Mouse (Mus musculus) cerebellum, adult 2 months (tissue): ENCODE data around the gene Eri2. TPM values are rescaled to one million over a fixed set of nuclear protein-coding genes. Genes with fewer than 3 reads are reported as not detected.
"Not testable (repeated sequence)": the region's sequence is repeated elsewhere in the genome, so short reads cannot be mapped to it uniquely, and the experiment has no call there.

Experiments used
- DNase-seq, 2 experiments: peaks; one replicate each; pipeline ENCODE4 v3.0.0; 2021
- H3K27ac ChIP-seq: fragments of 200-500 bp; 2 replicates; pipeline ENCODE4 v1.5.1; 2012; ENCODE audit warnings: low read length, control low read depth, inconsistent platforms; ENCODE audit not compliant: insufficient read depth
- H3K27me3 ChIP-seq: fragments of 200-500 bp; 2 replicates; pipeline ENCODE4 v1.6.1; 2012; ENCODE audit warnings: inconsistent platforms, mild to moderate bottlenecking, low read length, moderate library complexity; ENCODE audit not compliant: control insufficient read depth, insufficient read depth
- H3K4me1 ChIP-seq: fragments of 200-500 bp; 2 replicates; pipeline ENCODE4 v1.6.1; 2011; ENCODE audit warnings: low read length; ENCODE audit not compliant: control insufficient read depth, insufficient read depth
- H3K4me3 ChIP-seq: fragments of 200-500 bp; replicated peaks from 2 replicates; pipeline ENCODE3; 2011; ENCODE audit warnings: mild to moderate bottlenecking, low read depth, low read length, control low read depth; ENCODE audit not compliant: insufficient read depth
- CTCF ChIP-seq: fragments of 200-500 bp; IDR thresholded peaks from 2 replicates; pipeline ENCODE4 v1.5.1; 2011; ENCODE audit warnings: low read depth, mild to moderate bottlenecking, control low read depth, low read length, moderate library complexity, borderline replicate concordance; ENCODE audit not compliant: insufficient read depth
- POLR2A ChIP-seq: fragments of 200-500 bp; IDR thresholded peaks from 2 replicates; pipeline ENCODE4 v1.6.1; 2011; ENCODE audit warnings: low read length, control low read depth, borderline replicate concordance; ENCODE audit not compliant: insufficient read depth
- WGBS: fragments of 180-500 bp; shearing (Covaris S2); methylation state at CpG from one replicate; pipeline ENCODE4 v1.1.7; 2018; 5-methylcytosine and 5-hydroxymethylcytosine counted together
- polyA plus RNA-seq: library from polyadenylated mRNA; depleted of rRNA; stranded (reverse); fragments of >200 nt; gene quantifications from 2 replicates; pipeline ENCODE4 v1.2.3, GENCODE M21; 2012

The Eri2 gene
- polyA plus RNA-seq, 1 experiment: 5.9 TPM

DNA sequence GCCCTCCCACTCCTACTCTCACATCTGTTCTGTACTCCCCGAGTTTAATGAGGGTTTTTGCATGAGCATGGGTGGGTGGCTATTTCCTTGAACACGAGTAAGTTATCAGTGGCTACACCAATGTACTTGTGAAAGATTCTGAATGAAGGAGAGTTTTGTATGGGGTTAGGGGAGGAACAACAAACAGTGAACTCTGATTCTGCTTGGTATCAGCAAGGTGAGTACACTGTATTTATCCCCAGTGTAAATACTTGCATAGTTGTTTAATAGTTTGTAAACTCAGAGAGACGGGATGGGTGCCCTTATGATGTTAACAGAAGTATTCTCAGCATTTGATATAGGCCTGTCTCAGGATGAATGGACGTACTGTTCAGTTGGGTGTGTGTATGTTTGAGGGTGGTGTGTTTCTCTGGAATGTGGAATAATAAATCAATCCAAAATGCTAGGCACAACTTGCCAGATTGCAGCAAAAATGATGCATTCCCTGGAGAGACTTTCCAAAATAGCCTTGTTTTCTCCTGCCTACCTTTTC lies 31.6 kb downstream of the Eri2 start:
- 58% methylated on average over 4 of the region's 4 CpGs for WGBS
- H3K27me3 ChIP-seq: no peaks in the 10 kb centered on the region
- H3K4me3 ChIP-seq: no peak overlapping the region
- no peak for TF ChIP-seq CTCF
- no peak for TF ChIP-seq POLR2A
- H3K27ac ChIP-seq: no peak overlapping the region
- H3K4me1 ChIP-seq: no peaks in the 10 kb centered on the region
- no peak for DNase-seq

DNA sequence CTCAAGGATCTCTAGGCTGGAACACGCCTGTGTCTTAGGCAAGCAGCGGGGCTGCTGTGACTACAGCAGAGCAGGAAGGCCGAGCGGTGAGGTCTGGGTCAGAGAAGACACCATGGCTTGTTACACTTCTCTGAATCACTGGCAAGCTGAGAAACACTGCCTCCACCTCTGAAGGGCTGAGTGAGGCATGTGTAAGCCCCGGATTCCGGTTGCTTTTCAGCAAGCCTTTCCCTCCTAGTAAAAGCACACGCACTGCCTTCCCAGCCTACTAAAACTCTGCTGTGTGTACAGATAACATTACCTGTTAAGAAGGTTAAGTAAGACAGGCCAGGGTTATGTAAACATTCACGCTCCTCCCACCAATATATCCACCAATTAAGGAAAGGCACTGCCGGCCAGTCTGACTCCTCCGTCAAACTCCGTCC lies 33.3 kb downstream of the Eri2 start, which contains the start of gene Acsm3:
Acsm3 (plus strand) TSS at position 397 of the 425 bp plus-strand sequence.
- no peaks in the 10 kb centered on the region for H3K27me3 ChIP-seq
- H3K4me3 ChIP-seq: no peak within 1 kb of the TSS
- 86% methylated on average over 11 of the region's 11 CpGs for WGBS
- no peaks in the 10 kb centered on the region for H3K4me1 ChIP-seq
- TF ChIP-seq CTCF (no peak), POLR2A (no peak)
- no peak for DNase-seq
- no peak within 1 kb of the TSS for H3K27ac ChIP-seq

DNA sequence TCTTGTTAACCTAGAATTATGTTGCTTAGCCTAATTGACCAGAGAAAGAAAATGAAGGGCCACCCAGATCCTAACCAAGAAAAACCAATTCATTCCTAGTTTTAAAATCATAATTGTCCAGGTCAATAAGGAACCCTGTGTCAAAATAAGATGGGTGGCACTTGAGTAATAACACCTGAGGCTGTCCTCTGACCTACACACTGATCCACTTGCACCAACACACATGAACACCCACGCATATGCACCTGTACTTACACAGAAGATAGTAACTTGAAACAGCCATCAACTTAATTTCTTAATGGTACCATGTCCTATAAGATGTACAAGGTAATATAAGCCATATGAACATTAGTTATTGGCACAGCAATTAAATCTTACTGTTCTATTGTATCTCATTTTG lies 40.2 kb downstream of the Eri2 start:
- no peak for DNase-seq
- no peak overlapping the region for H3K27ac ChIP-seq
- TF ChIP-seq CTCF: no peak
- TF ChIP-seq POLR2A: no peak
- no peaks in the 10 kb centered on the region for H3K27me3 ChIP-seq
- H3K4me1 ChIP-seq: no peaks in the 10 kb centered on the region
- no peak overlapping the region for H3K4me3 ChIP-seq
- 93% methylated on average over 1 of the region's 1 CpGs for WGBS

DNA sequence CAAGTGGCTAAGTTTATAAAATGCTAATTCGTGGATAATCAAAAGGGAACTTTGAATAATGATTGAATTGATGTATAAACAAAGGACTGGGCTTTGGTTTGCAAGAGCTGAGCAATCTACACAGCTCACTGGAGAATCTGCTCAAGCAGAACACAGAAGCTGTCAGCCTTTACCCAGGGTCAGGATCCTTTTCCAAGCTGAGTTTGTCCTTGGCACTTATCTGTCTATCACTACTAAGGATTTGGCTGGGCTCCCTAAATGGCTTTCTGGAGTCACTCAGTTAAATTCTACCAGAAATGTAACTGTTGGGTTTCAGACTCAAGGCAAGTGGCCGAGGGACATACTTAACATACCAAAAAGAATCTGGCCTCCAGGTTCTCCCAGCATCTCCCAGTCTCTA lies 43.9 kb downstream of the Eri2 start:
- WGBS: 37% methylated on average over 2 of the region's 2 CpGs
- H3K4me3 ChIP-seq: no peak overlapping the region
- no peak for DNase-seq
- no peaks in the 10 kb centered on the region for H3K4me1 ChIP-seq
- TF ChIP-seq POLR2A (no peak), CTCF (no peak)
- H3K27ac ChIP-seq: no peak overlapping the region
- no peaks in the 10 kb centered on the region for H3K27me3 ChIP-seq

DNA sequence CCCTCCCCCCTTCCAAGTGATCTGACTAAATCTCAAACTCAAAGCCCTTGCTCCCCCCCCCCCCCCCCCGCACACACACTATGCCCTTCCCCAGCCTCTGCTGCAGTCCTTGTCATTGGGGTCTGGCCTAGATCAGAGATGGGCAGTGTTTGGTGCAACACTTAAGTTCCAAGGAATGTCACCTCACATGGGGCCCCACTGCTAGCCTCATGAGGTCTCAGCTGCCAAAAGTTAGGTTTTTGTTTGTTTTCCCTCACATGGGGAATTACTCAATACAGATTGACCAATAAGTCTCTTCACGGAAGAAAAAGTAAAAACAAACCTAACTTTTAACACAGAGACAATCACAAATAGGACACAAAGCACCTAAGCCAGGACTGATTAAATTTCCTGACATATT lies 45.1 kb downstream of the Eri2 start:
- Histone ChIP-seq H3K27me3 (no peaks in the 10 kb centered on the region), H3K27ac (no peak overlapping the region), H3K4me1 (no peaks in the 10 kb centered on the region), H3K4me3 (no peak overlapping the region)
- TF ChIP-seq POLR2A (no peak), CTCF (no peak)
- no peak for DNase-seq
- 75% methylated on average over 2 of the region's 2 CpGs for WGBS

DNA sequence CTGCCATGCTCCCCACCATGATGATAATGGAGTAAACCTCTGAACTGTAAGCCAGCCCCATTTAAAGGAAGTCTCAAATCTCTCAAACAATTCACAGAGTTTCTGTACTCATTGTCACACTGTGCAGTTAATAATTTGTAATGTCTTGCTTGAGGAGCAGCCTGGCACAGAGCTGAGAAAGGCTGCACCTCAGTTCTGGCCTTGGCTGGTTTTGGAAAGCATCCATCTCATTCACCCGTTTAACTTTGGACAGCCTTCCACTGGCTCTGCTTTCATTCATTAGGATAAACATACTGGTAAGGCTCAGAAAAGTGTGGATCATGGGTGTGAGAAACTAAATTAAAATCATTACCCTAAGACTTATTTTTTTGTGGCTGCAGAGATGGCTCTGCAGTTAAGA lies 48.0 kb downstream of the Eri2 start:
- DNase-seq: no peak
- WGBS: 5% methylated on average over 1 of the region's 1 CpGs
- H3K4me1 ChIP-seq: no peaks in the 10 kb centered on the region
- H3K4me3 ChIP-seq: no peak overlapping the region
- H3K27ac ChIP-seq: no peak overlapping the region
- no peaks in the 10 kb centered on the region for H3K27me3 ChIP-seq
- no peak for TF ChIP-seq POLR2A
- no peak for TF ChIP-seq CTCF

DNA sequence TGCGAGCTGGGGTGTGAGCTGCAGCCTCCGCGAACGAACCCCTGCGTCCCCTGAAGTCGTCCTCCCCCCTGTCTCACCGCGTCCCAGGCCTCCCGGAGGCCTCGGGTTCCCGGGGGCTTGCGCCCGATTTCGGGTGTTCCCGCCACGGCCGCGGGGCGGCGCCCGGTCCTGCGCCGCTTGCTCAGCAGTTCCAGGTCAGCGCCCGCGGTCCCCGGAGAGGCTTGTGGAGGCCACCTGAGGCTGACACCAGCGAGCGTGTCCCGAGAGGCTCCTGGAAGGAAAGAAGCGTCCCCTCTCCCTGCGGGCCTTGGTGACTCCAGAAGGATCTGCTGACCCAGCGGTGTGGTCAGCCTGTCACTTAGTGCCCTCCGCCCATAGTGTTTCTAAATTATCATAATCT lies 49.5 kb downstream of the Eri2 start:
- TF ChIP-seq CTCF (no peak), POLR2A (no peak)
- WGBS: 10% methylated on average over 34 of the region's 34 CpGs
- no peak for DNase-seq
- Histone ChIP-seq H3K27ac (no peak overlapping the region), H3K4me1 (no peaks in the 10 kb centered on the region), H3K4me3 (no peak overlapping the region), H3K27me3 (no peaks in the 10 kb centered on the region)

DNA sequence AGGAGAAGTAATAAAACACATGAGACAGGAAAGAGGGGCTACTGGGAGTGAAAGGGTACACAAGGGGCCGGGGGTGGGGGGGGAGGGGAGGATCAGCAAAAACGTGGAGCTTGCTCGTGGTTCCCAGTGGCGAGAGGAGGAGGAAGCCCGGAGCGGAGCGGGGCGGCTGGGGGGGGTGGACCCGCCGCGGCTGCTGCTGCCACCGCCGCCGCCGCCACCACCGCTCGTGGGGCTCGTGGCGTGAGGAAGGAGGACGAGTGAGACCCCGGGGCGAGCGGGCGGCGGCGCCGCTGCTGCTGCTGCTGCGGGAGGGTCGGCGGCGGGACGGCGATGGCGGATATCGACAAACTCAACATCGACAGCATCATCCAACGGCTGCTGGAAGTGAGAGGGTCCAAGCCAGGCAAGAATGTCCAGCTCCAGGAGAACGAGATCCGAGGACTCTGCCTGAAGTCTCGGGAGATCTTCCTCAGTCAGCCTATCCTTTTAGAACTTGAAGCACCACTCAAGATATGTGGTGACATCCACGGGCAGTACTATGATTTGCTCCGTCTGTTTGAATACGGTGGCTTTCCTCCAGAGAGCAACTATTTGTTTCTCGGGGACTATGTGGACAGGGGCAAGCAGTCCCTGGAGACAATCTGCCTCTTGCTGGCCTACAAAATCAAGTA lies 53.9 kb downstream of the Eri2 start:
- not testable (repeated sequence) for H3K27ac ChIP-seq, H3K4me1 ChIP-seq, H3K27me3 ChIP-seq, H3K4me3 ChIP-seq
- peak in 1 of 2 experiments; percentile 22 for DNase-seq
- WGBS: 2% methylated on average over 41 of the region's 44 CpGs
